7 mouse cellular contexts compared by ENCODE assay signal in the genomic region with DNA sequence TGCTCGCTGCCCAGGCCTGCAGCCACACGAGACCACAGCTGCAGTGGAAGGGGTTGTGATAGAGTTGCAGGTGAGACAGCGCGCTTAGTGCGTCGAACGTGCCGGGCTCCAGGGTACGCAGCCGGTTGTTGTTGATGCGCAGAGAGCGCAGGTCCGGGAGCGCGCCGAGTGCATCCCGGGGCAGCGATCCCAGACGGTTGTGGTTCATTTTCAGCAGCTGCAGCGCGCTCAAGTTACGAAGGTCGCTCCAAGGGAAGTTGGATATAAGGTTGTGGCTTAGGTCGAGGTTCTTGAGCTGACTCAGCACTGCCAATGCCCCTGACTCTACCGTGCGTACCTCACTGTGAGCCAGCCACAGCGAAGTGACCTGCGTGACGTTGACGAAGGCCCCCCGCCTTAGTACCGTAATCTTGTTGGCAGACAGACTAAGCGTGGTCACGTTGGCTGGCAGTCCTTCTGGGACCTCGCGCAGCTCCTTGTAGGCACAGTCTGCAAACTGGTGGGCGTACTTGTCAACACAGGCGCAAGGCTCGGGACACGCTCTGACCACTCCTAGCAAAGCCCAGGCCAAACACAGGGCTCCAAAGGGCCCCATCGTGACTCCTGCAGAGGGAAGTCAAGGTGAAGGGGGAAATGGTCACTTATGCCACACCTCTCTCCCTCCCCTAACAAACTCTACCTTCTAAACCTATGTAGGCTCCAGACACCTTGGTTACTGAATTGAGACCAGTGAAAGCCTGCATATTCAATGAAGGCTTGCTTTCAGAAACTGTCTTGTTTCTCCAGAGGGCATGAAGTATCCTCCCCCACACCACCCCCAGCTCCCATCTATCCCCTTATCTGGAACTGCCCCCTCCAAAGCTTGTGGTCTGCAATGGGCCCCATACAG. TPM values are rescaled to one million over a fixed set of nuclear protein-coding genes. Genes with fewer than 3 reads are reported as not detected.
DNase-seq lines count a peak whose midpoint lies in the region; ATAC-seq and TF ChIP-seq lines count a peak whose summit lies in the region.

No protein-coding gene starts in this region.

- peak overlapping the region; percentile 33 for H3K4me3 ChIP-seq in embryonic facial prominence, embryonic 12.5 days
- peak overlapping the region; percentile 27 for H3K4me3 ChIP-seq in hindbrain, embryonic 12.5 days
- no peak overlapping the region for H3K4me3 ChIP-seq in myocyte

- DNase-seq in kidney, postnatal 10 days: peak; percentile 39
- no peak for DNase-seq in kidney, adult 8-10 months
- DNase-seq in ovary, adult 18-20 months (ENCODE audit: low spot score): no peak
- no peak for DNase-seq in MN1 (ENCODE audit: low spot score)

- H3K27me3 ChIP-seq in embryonic facial prominence, embryonic 12.5 days: peaks cover 94% of the 10 kb centered on the region
- peaks cover 95% of the 10 kb centered on the region for H3K27me3 ChIP-seq in hindbrain, embryonic 12.5 days
- H3K27me3 ChIP-seq in myocyte (ENCODE audit: control insufficient read depth, insufficient read depth, insufficient read length): no peaks in the 10 kb centered on the region

- ATAC-seq in embryonic facial prominence, embryonic 12.5 days (ENCODE audit: insufficient number of reproducible peaks, insufficient read depth, low FRiP score, low TSS enrichment): no peak
- no peak for ATAC-seq in hindbrain, embryonic 12.5 days (ENCODE audit: low FRiP score)

- H3K4me1 ChIP-seq in embryonic facial prominence, embryonic 12.5 days: peaks cover 78% of the 10 kb centered on the region
- peaks cover 72% of the 10 kb centered on the region for H3K4me1 ChIP-seq in hindbrain, embryonic 12.5 days

- H3ac ChIP-seq in myocyte (ENCODE audit: control insufficient read depth, insufficient read length): no peak overlapping the region

- H3K79me2 ChIP-seq in myocyte (ENCODE audit: control insufficient read depth, insufficient read depth): no peaks in the 10 kb centered on the region

- WGBS in embryonic facial prominence, embryonic 12.5 days: under 1% methylated on average over 41 of the region's 41 CpGs
- WGBS in hindbrain, embryonic 12.5 days: 1% methylated on average over 41 of the region's 41 CpGs

- H3K9me3 ChIP-seq in embryonic facial prominence, embryonic 12.5 days: no peaks in the 10 kb centered on the region
- H3K9me3 ChIP-seq in hindbrain, embryonic 12.5 days (replicated peaks): no peaks in the 10 kb centered on the region

- peak overlapping the region; percentile 53 for H3K4me2 ChIP-seq in embryonic facial prominence, embryonic 12.5 days (replicated peaks)
- H3K4me2 ChIP-seq in hindbrain, embryonic 12.5 days (replicated peaks): peak overlapping the region; percentile 52
- peak overlapping the region; percentile 80 for H3K4me2 ChIP-seq in myocyte (ENCODE audit: low read depth)

- TF ChIP-seq POLR2A in myocyte (IDR thresholded peaks at IDR 0.05; ENCODE audit: insufficient read length, low read depth): no peak

- H3K36me3 ChIP-seq in embryonic facial prominence, embryonic 12.5 days: no peaks in the 10 kb centered on the region
- H3K36me3 ChIP-seq in hindbrain, embryonic 12.5 days: no peaks in the 10 kb centered on the region
- no peaks in the 10 kb centered on the region for H3K36me3 ChIP-seq in myocyte (ENCODE audit: control insufficient read depth, insufficient read depth)

- 0 out of 2 replicates have a peak overlapping the region, but pooled peaks have one; percentile 15 for H3K9ac ChIP-seq in embryonic facial prominence, embryonic 12.5 days
- 0 out of 2 replicates have a peak overlapping the region, but pooled peaks have one; percentile 23 for H3K9ac ChIP-seq in hindbrain, embryonic 12.5 days

- no peak overlapping the region for H3K27ac ChIP-seq in embryonic facial prominence, embryonic 12.5 days
- peak overlapping the region; percentile 26; the same call in 1 of the 2 replicates for H3K27ac ChIP-seq in hindbrain, embryonic 12.5 days

TF ChIP-seq in myocyte, 11 proteins besides CTCF, POLR2A, EP300 and RAD21:
- TF ChIP-seq POLR2AphosphoS2 (IDR thresholded peaks at IDR 0.05; ENCODE audit: insufficient read length, low read depth): no peak
- peak; percentile 15 to 84 (median 58) for TF ChIP-seq MYOG (IDR thresholded peaks at IDR 0.05; ENCODE audit: control insufficient read depth in 1 of 3, insufficient read depth in 1 of 3, insufficient read length in 2 of 3, low read depth in 2 of 3)
- peak in 2 of 3 experiments; percentile 79 to 81 for TF ChIP-seq MYOD1 (IDR thresholded peaks at IDR 0.05; ENCODE audit: control insufficient read depth in 1 of 3, insufficient read length in 2 of 3, low read depth in 2 of 3)

RNA-seq across cellular contexts. Expression of gene Islr, which starts 4.5 kb away (rescaled TPM):
- 88.0 and 95.6 TPM in 2 replicates for polyA plus RNA-seq in embryonic facial prominence, embryonic 12.5 days (2016; fragmentation: Nextera tagmentation; extraction: Ambion mirVana)
- polyA plus RNA-seq in hindbrain, embryonic 12.5 days (2016; fragmentation: Nextera tagmentation; extraction: Ambion mirVana): 47.8 and 59.3 TPM in 2 replicates
- polyA plus RNA-seq in myocyte (2012; fragmentation: generic; extraction: Trizol): 30.3 TPM

RNA-seq across cellular contexts. Expression of gene Islr2, which starts 4.5 kb away (rescaled TPM):
- polyA plus RNA-seq in embryonic facial prominence, embryonic 12.5 days (2016; fragmentation: Nextera tagmentation; extraction: Ambion mirVana): 5.3 and 7.3 TPM in 2 replicates
- polyA plus RNA-seq in hindbrain, embryonic 12.5 days (2016; fragmentation: Nextera tagmentation; extraction: Ambion mirVana): 9.2 and 10.4 TPM in 2 replicates
- polyA plus RNA-seq in myocyte (2012; fragmentation: generic; extraction: Trizol): 0.32 TPM

RNA-seq across cellular contexts. Expression of gene Pml, which starts 50.0 kb away (rescaled TPM):
- 14.0 and 16.0 TPM in 2 replicates for polyA plus RNA-seq in embryonic facial prominence, embryonic 12.5 days (2016; fragmentation: Nextera tagmentation; extraction: Ambion mirVana)
- 9.8 and 10.1 TPM in 2 replicates for polyA plus RNA-seq in hindbrain, embryonic 12.5 days (2016; fragmentation: Nextera tagmentation; extraction: Ambion mirVana)
- 15.5 TPM for polyA plus RNA-seq in myocyte (2012; fragmentation: generic; extraction: Trizol)

RNA-seq across cellular contexts. Expression of gene Stoml1, which starts 53.3 kb away (rescaled TPM):
- 40.9 and 44.2 TPM in 2 replicates for polyA plus RNA-seq in embryonic facial prominence, embryonic 12.5 days (2016; fragmentation: Nextera tagmentation; extraction: Ambion mirVana)
- polyA plus RNA-seq in hindbrain, embryonic 12.5 days (2016; fragmentation: Nextera tagmentation; extraction: Ambion mirVana): 63.0 and 67.8 TPM in 2 replicates
- 37.9 TPM for polyA plus RNA-seq in myocyte (2012; fragmentation: generic; extraction: Trizol)
